Mouse (Mus musculus) MEL (cell line): ENCODE results near the gene Trit1. TPM values are rescaled to one million over a fixed set of nuclear protein-coding genes. Genes with fewer than 3 reads are reported as not detected.

Experiments used
- DNase-seq: peaks from one replicate; pipeline ENCODE4 v3.0.0; 2011; ENCODE audit warnings: low read depth, low spot score
- H3K27ac ChIP-seq: 2 replicates; pipeline ENCODE4 v1.5.1; 2012; ENCODE audit warnings: low read depth, mild to moderate bottlenecking, control low read depth, low read length, moderate library complexity; ENCODE audit not compliant: control insufficient read depth
- H3K27me3 ChIP-seq, 2 experiments: fragments of 150-350 bp in 1 of 2; sonication (generic) in 1 of 2; 2 replicates each; pipeline ENCODE4 v1.6.1; 2012; ENCODE audit warnings: low read length in 2 of 2, mild to moderate bottlenecking in 2 of 2, improper control_type of control experiment in 1 of 2, moderate library complexity in 1 of 2; ENCODE audit not compliant: insufficient read depth in 2 of 2, control insufficient read depth in 1 of 2
- H3K36me3 ChIP-seq, 2 experiments: 2 replicates each; pipeline ENCODE4 v1.6.1; 2012 to 2014; ENCODE audit warnings: low read length in 2 of 2, improper control_type of control experiment in 1 of 2, inconsistent platforms in 1 of 2, mild to moderate bottlenecking in 1 of 2; ENCODE audit not compliant: insufficient read depth in 2 of 2, control insufficient read depth in 1 of 2
- H3K4me1 ChIP-seq, 2 experiments: fragments of 150-350 bp in 1 of 2; sonication (generic) in 1 of 2; 2 replicates each; pipeline ENCODE4 v1.6.1; 2012; ENCODE audit warnings: low read length in 2 of 2, improper control_type of control experiment in 1 of 2, mild to moderate bottlenecking in 1 of 2; ENCODE audit not compliant: insufficient read depth in 2 of 2, control insufficient read depth in 1 of 2
- H3K4me3 ChIP-seq, 2 experiments: fragments of 150-350 bp in 1 of 2; sonication (generic) in 1 of 2; 2 replicates each; pipeline ENCODE4 v1.5.1; 2012; ENCODE audit warnings: low read depth in 2 of 2, low read length in 2 of 2, mild to moderate bottlenecking in 2 of 2, moderate library complexity in 2 of 2, control low read depth in 1 of 2, improper control_type of control experiment in 1 of 2; ENCODE audit not compliant: control insufficient read depth in 1 of 2, insufficient read depth in 1 of 2
- H3K79me2 ChIP-seq: 2 replicates; pipeline ENCODE4 v1.6.1; 2012; ENCODE audit warnings: mild to moderate bottlenecking, low read length, moderate library complexity; ENCODE audit not compliant: control insufficient read depth, poor library complexity, insufficient read depth
- H3K9ac ChIP-seq: 2 replicates; pipeline ENCODE4 v1.6.1; 2012; ENCODE audit warnings: low read depth, mild to moderate bottlenecking, control low read depth, low read length, moderate library complexity; ENCODE audit not compliant: control insufficient read depth, poor library complexity, severe bottlenecking
- H3K9me3 ChIP-seq: fragments of 150-350 bp; sonication (generic); replicated peaks from 2 replicates; pipeline ENCODE4 v1.6.1; 2012; ENCODE audit warnings: mild to moderate bottlenecking, low read length, improper control_type of control experiment, moderate library complexity; ENCODE audit not compliant: insufficient read depth
- BHLHE40 ChIP-seq: IDR thresholded peaks from 2 replicates; pipeline ENCODE4 v1.6.1; 2012; ENCODE audit warnings: low read depth, mild to moderate bottlenecking, inconsistent platforms, low read length, improper control_type of control experiment, borderline replicate concordance
- CTCF ChIP-seq, 3 experiments: IDR thresholded peaks in 2 of 3; conservative IDR thresholded peaks in 1 of 3; 2 replicates each; pipeline ENCODE4 v1.5.1; 2011 to 2012; ENCODE audit warnings: low read length in 3 of 3, low read depth in 2 of 3, mild to moderate bottlenecking in 2 of 3, improper control_type of control experiment in 1 of 3, inconsistent platforms in 1 of 3, mixed read lengths in 1 of 3, moderate library complexity in 1 of 3; ENCODE audit not compliant: control insufficient read depth in 1 of 3, insufficient read depth in 1 of 3, poor library complexity in 1 of 3, severe bottlenecking in 1 of 3
- E2F4 ChIP-seq: IDR thresholded peaks from 2 replicates; pipeline ENCODE4 v1.6.1; 2011; ENCODE audit warnings: low read depth, low read length, improper control_type of control experiment, borderline replicate concordance
- GATA1 ChIP-seq: IDR thresholded peaks from 2 replicates; pipeline ENCODE4 v1.6.1; 2011; ENCODE audit warnings: low read depth, low read length, improper control_type of control experiment
- HCFC1 ChIP-seq: IDR thresholded peaks from 2 replicates; pipeline ENCODE4 v1.6.1; 2012; ENCODE audit warnings: low read depth, mild to moderate bottlenecking, inconsistent platforms, low read length, improper control_type of control experiment, moderate library complexity
- JUND ChIP-seq: IDR thresholded peaks from 2 replicates; pipeline ENCODE4 v1.6.1; 2011; ENCODE audit warnings: low read depth, mild to moderate bottlenecking, improper control_type of control experiment, low read length
- MEF2A ChIP-seq: IDR thresholded peaks from 2 replicates; pipeline ENCODE4 v1.6.1; 2014; ENCODE audit warnings: low read depth, mild to moderate bottlenecking, inconsistent platforms, low read length, improper control_type of control experiment; ENCODE audit not compliant: poor library complexity, insufficient replicate concordance, severe bottlenecking; ENCODE audit errors: extremely low read depth
- MYB ChIP-seq: IDR thresholded peaks from 2 replicates; pipeline ENCODE4 v1.6.1; 2011; ENCODE audit warnings: mild to moderate bottlenecking, low read depth, low read length, improper control_type of control experiment
- NELFE ChIP-seq: IDR thresholded peaks from 2 replicates; pipeline ENCODE4 v1.6.1; 2011; ENCODE audit warnings: low read depth, low read length, improper control_type of control experiment
- NRF1 ChIP-seq: IDR thresholded peaks from 2 replicates; pipeline ENCODE4 v1.6.1; 2014; ENCODE audit warnings: low read depth, mild to moderate bottlenecking, inconsistent platforms, low read length, improper control_type of control experiment, moderate library complexity; ENCODE audit not compliant: poor library complexity, insufficient read depth, severe bottlenecking
- POLR2A ChIP-seq, 2 experiments: IDR thresholded peaks; 2 replicates each; pipeline ENCODE4 v1.6.1; 2011 to 2012; ENCODE audit warnings: low read length in 2 of 2, mild to moderate bottlenecking in 2 of 2, control low read depth in 1 of 2, improper control_type of control experiment in 1 of 2, low read depth in 1 of 2, moderate library complexity in 1 of 2; ENCODE audit not compliant: control insufficient read depth in 1 of 2, insufficient read depth in 1 of 2, poor library complexity in 1 of 2
- POLR2AphosphoS2 ChIP-seq: IDR thresholded peaks from 2 replicates; pipeline ENCODE4 v1.6.1; 2011; ENCODE audit warnings: low read length, improper control_type of control experiment
- POLR2AphosphoS5 ChIP-seq: IDR thresholded peaks from 2 replicates; pipeline ENCODE4 v1.6.1; 2012; ENCODE audit warnings: low read depth, borderline replicate concordance, mild to moderate bottlenecking, inconsistent platforms, low read length, moderate library complexity, mixed read lengths
- RAD21 ChIP-seq: IDR thresholded peaks from 2 replicates; pipeline ENCODE4 v1.6.1; 2011; ENCODE audit warnings: mild to moderate bottlenecking, low read depth, low read length, improper control_type of control experiment
- RCOR1 ChIP-seq: IDR thresholded peaks from 2 replicates; pipeline ENCODE4 v1.6.1; 2012; ENCODE audit warnings: low read depth, mild to moderate bottlenecking, inconsistent platforms, low read length, improper control_type of control experiment
- SIN3A ChIP-seq: IDR thresholded peaks from 2 replicates; pipeline ENCODE4 v1.6.1; 2012; ENCODE audit warnings: low read length, improper control_type of control experiment, inconsistent platforms
- SMC3 ChIP-seq: IDR thresholded peaks from 2 replicates; pipeline ENCODE4 v1.6.1; 2011; ENCODE audit warnings: low read depth, low read length, improper control_type of control experiment
- TAL1 ChIP-seq: IDR thresholded peaks from 2 replicates; pipeline ENCODE4 v1.6.1; 2012; ENCODE audit warnings: mild to moderate bottlenecking, inconsistent platforms, low read length, moderate library complexity, mixed read lengths
- TCF12 ChIP-seq: IDR thresholded peaks from 2 replicates; pipeline ENCODE4 v1.6.1; 2014; ENCODE audit warnings: low read depth, mild to moderate bottlenecking, inconsistent platforms, low read length, improper control_type of control experiment, moderate library complexity
- USF1 ChIP-seq: IDR thresholded peaks from 2 replicates; pipeline ENCODE4 v1.6.1; 2014; ENCODE audit warnings: low read depth, mild to moderate bottlenecking, inconsistent platforms, low read length, improper control_type of control experiment, moderate library complexity
- ZC3H11A ChIP-seq: IDR thresholded peaks from 2 replicates; pipeline ENCODE4 v1.6.1; 2012; ENCODE audit warnings: low read depth, mild to moderate bottlenecking, inconsistent platforms, low read length, improper control_type of control experiment
- ZKSCAN1 ChIP-seq: IDR thresholded peaks from 2 replicates; pipeline ENCODE4 v1.6.1; 2012; ENCODE audit warnings: low read depth, mild to moderate bottlenecking, inconsistent platforms, low read length, improper control_type of control experiment, moderate library complexity
- ZMIZ1 ChIP-seq: IDR thresholded peaks from 2 replicates; pipeline ENCODE4 v1.6.1; 2012; ENCODE audit warnings: low read depth, mild to moderate bottlenecking, inconsistent platforms, low read length, improper control_type of control experiment, moderate library complexity
- ZNF384 ChIP-seq: IDR thresholded peaks from 2 replicates; pipeline ENCODE4 v1.6.1; 2012; ENCODE audit warnings: low read depth, mild to moderate bottlenecking, inconsistent platforms, low read length, improper control_type of control experiment
- polyA plus RNA-seq, 2 experiments: library from polyadenylated mRNA; stranded (reverse) in 1 of 2; unstranded in 1 of 2; fragments of >175 nt in 1 of 2; fragments of >200 nt in 1 of 2; gene quantifications; 2 replicates each; pipeline versions ENCODE4 v1.2.1 to v1.2.4; 2012; ENCODE audit warnings: low replicate concordance in 2 of 2, low read depth in 1 of 2; ENCODE audit not compliant: insufficient read length in 2 of 2, insufficient read depth in 1 of 2, missing spikeins in 1 of 2
- total RNA-seq: library from RNA; depleted of rRNA; stranded (reverse); fragments of 300-350 nt; gene quantifications from 2 replicates; pipeline ENCODE4 v1.2.3, GENCODE M21; 2012

The Trit1 gene
- total and polyA plus RNA-seq, 3 experiments: 17.9 to 19.6 TPM; not detected in 1

DNA sequence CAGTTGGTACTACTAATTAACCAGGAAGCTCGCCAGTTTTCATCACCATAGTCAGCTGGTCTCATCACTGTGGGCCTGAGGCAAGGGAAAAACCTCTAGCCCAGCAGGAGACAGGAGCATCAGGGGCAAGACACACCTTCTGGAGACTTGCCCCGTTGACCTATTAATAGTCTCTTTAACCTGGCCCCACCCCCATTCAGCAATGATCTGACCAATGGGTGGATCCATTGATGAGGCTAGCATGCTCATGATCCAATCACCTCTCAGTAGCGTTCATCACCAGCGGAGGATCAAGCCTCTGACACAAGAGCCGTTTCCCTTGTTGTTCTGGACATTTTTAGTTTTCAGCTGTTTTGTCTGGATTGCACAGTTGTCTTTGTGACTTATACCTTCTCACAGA, 76.2 kb downstream of the Trit1 start:
- DNase-seq: no peak
- no peak overlapping the region for H3K4me3 ChIP-seq
- H3K27ac ChIP-seq: no peak overlapping the region
- H3K27me3 ChIP-seq: peaks cover 2 to 14% of the 10 kb centered on the region in 2 experiments
- TF ChIP-seq E2F4: no peak
- no peak for TF ChIP-seq POLR2AphosphoS5
- no peak for TF ChIP-seq RAD21
- TF ChIP-seq CTCF (IDR thresholded peaks at IDR 0.05 in 2 of 3, conservative IDR thresholded peaks at IDR 0.05 in 1 of 3; ENCODE audit: control insufficient read depth in 1 of 3, insufficient read depth in 1 of 3, low read depth in 2 of 3, low read length in 3 of 3, poor library complexity in 1 of 3, severe bottlenecking in 1 of 3): no peak
- TF ChIP-seq TAL1: no peak
- no peak for TF ChIP-seq ZC3H11A
- no peak for TF ChIP-seq RCOR1
- no peak for TF ChIP-seq NELFE
- no peak for TF ChIP-seq ZKSCAN1
- TF ChIP-seq MYB: no peak
- no peak for TF ChIP-seq SIN3A
- TF ChIP-seq TCF12: no peak
- no peak for TF ChIP-seq USF1
- no peak for TF ChIP-seq POLR2AphosphoS2
- no peak for TF ChIP-seq JUND
- no peak for TF ChIP-seq ZNF384
- TF ChIP-seq MEF2A: no peak
- TF ChIP-seq HCFC1: no peak
- TF ChIP-seq, all 39 proteins: peak for 0
- Histone ChIP-seq H3K79me2 (no peaks in the 10 kb centered on the region), H3K9me3 (no peaks in the 10 kb centered on the region), H3K9ac (no peak overlapping the region), H3K36me3 (no peaks in the 10 kb centered on the region), H3K4me1 (no peaks in the 10 kb centered on the region)

- H3K9me3 ChIP-seq: no peaks in the 10 kb centered on the region
- no peaks in the 10 kb centered on the region for H3K4me1 ChIP-seq
- no peak for TF ChIP-seq ZKSCAN1
- TF ChIP-seq BHLHE40: no peak
- TF ChIP-seq MYB: no peak
- TF ChIP-seq POLR2A (IDR thresholded peaks at IDR 0.05; ENCODE audit: control insufficient read depth in 1 of 2, insufficient read depth in 1 of 2, low read depth in 1 of 2, low read length in 2 of 2, poor library complexity in 1 of 2): no peak
- TF ChIP-seq ZC3H11A: no peak
- TF ChIP-seq ZMIZ1: no peak
- no peak for TF ChIP-seq NRF1
- TF ChIP-seq SMC3: no peak
- TF ChIP-seq JUND: no peak
- TF ChIP-seq GATA1: no peak
- H3K27me3 ChIP-seq: peaks cover 5 to 14% of the 10 kb centered on the region in 2 experiments
- no peak overlapping the region for H3K27ac ChIP-seq
- no peaks in the 10 kb centered on the region for H3K36me3 ChIP-seq
- no peak overlapping the region for H3K9ac ChIP-seq
- no peak for DNase-seq
- H3K4me3 ChIP-seq: no peak overlapping the region
- no peaks in the 10 kb centered on the region for H3K79me2 ChIP-seq
Observed at GRCm38 (mm10) chr4:123093064-123093776, 76.8 kb downstream of the Trit1 start.
